Mouse (Mus musculus): Measurements from ENCODE around the gene Fam178b. TPM values are rescaled to one million over a fixed set of nuclear protein-coding genes. Genes with fewer than 3 reads are reported as not detected.

The Fam178b gene
- polyA plus RNA-seq, 1 experiment from 2014 or later = 0.15 TPM

DNA sequence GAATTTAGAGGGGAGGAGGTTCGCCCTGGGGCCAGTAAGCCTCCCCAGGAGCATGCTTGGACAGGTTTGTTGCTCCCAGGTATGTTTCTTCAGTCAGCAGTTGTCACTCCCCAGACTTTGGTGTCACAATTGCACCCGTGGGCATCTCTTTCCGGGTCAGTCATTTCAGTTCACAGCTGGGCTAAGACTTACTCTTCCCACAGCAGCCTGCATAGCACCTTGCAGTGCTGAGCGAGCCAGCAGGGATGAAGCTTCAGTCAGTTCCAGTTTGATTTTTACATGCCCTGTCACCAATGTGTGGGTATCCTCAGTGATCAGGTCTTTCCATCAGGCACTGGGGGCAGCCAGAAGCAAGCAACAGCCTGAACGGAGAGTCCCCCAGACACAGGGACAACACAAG lies 14.0 kb upstream of the Fam178b start:
- 72% methylated on average over 5 of the region's 5 CpGs for WGBS (ENCODE audit: insufficient replicate concordance)
- H3K27me3 ChIP-seq = no peaks in the 10 kb centered on the region
- H3K9me3 ChIP-seq (replicated peaks) = no peaks in the 10 kb centered on the region
- H3K36me3 ChIP-seq = peaks cover 58% of the 10 kb centered on the region
- H3K4me1 ChIP-seq (replicated peaks) = peaks cover 11% of the 10 kb centered on the region
- ATAC-seq (ENCODE audit: low read depth) = no peak
- H3K4me2 ChIP-seq = no peak overlapping the region
- H3K4me3 ChIP-seq (replicated peaks) = no peak overlapping the region
- no peak for DNase-seq
- no peak overlapping the region for H3K27ac ChIP-seq
- no peak overlapping the region for H3K9ac ChIP-seq

GRCm38 (mm10) chr1:36696411-36696810 lies 13.4 kb upstream of the Fam178b start:
- Histone ChIP-seq H3K4me1 (replicated peaks) (peaks cover 12% of the 10 kb centered on the region), H3K27me3 (no peaks in the 10 kb centered on the region), H3K9ac (no peak overlapping the region), H3K36me3 (peaks cover 52% of the 10 kb centered on the region), H3K4me2 (no peak overlapping the region), H3K27ac (no peak overlapping the region), H3K4me3 (replicated peaks) (no peak overlapping the region), H3K9me3 (replicated peaks) (no peaks in the 10 kb centered on the region)
- no peak for DNase-seq
- no peak for ATAC-seq (ENCODE audit: low read depth)
- 70% methylated on average over 6 of the region's 6 CpGs for WGBS (ENCODE audit: insufficient replicate concordance)

DNA sequence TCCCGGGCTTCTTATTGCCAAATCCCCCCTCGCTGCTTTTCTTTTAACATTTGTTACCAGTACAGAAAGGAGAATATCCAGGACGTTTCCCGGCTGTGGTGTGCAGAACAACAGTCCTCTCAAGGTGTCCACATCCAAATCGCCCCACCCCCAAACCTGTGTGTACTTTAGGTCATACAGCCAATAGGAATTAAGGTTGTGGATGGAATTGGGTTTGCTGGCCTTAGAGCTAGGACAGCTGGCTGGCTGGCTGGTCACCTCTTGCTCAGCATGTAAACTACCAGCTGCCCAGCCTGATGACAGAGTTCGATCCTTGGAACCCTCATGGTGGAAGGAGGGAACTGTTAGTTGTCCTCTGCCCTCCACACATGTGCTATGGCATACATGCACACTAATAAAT lies 11.9 kb upstream of the Fam178b start:
- no peak overlapping the region for H3K9ac ChIP-seq
- no peak overlapping the region for H3K4me3 ChIP-seq (replicated peaks)
- H3K4me2 ChIP-seq = no peak overlapping the region
- H3K27me3 ChIP-seq = no peaks in the 10 kb centered on the region
- no peaks in the 10 kb centered on the region for H3K9me3 ChIP-seq (replicated peaks)
- peaks cover 37% of the 10 kb centered on the region for H3K36me3 ChIP-seq
- peaks cover 18% of the 10 kb centered on the region for H3K4me1 ChIP-seq (replicated peaks)
- WGBS (ENCODE audit: insufficient replicate concordance) = 82% methylated on average over 6 of the region's 6 CpGs
- DNase-seq (no peak), ATAC-seq (ENCODE audit: low read depth) (no peak)
- H3K27ac ChIP-seq = no peak overlapping the region

GRCm38 (mm10) chr1:36691271-36692155 lies 8.5 kb upstream of the Fam178b start, which contains the start of gene Cox5b:
Cox5b (plus strand) TSS chr1:36691449.
- Histone ChIP-seq H3K9me3 (replicated peaks) (no peaks in the 10 kb centered on the region), H3K27ac (peak within 1 kb of the TSS; percentile 58), H3K36me3 (peaks cover 25% of the 10 kb centered on the region), H3K4me1 (replicated peaks) (peaks cover 18% of the 10 kb centered on the region), H3K4me3 (replicated peaks) (peak within 1 kb of the TSS; percentile 90), H3K4me2 (peak within 1 kb of the TSS; percentile 85), H3K27me3 (no peaks in the 10 kb centered on the region), H3K9ac (peak within 1 kb of the TSS; percentile 90)
- ATAC-seq (ENCODE audit: low read depth) (peak; percentile 95), DNase-seq (peak; percentile 99)
- under 1% methylated on average over 68 of the region's 68 CpGs for WGBS (ENCODE audit: insufficient replicate concordance)

DNA sequence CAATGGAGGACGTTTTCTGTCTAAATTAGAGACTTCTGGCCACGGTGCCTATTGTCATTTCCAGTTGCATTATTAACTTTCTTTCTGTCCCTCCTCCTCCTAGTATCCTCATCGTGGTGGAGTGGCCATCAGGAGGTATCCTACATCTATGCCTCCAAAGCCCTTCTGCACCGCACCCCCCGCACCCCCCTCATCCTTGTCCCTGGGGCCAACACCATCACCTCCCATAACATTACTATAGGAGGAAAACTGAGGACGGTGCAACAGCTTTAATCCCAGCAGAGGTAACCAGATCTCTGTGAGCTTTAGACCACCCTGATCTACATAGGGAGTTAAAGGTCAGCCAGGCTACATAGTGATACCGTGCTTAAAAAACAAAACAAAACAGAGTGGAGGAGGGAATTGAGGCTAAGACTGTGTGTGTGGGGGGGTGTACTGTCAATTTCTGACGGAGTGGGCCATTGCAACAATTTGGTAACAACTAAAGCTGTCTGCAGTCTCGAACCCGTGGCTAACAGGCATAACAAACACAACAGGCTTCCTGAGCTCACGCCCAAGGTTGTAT lies 7.8 kb upstream of the Fam178b start:
- Histone ChIP-seq H3K36me3 (peaks cover 25% of the 10 kb centered on the region), H3K4me1 (replicated peaks) (peaks cover 18% of the 10 kb centered on the region), H3K4me2 (peak overlapping the region; percentile 85), H3K27me3 (no peaks in the 10 kb centered on the region), H3K27ac (peak overlapping the region; percentile 51), H3K4me3 (replicated peaks) (peak overlapping the region; percentile 90), H3K9ac (peak overlapping the region; percentile 70), H3K9me3 (replicated peaks) (no peaks in the 10 kb centered on the region)
- DNase-seq = no peak
- no peak for ATAC-seq (ENCODE audit: low read depth)
- 53% methylated on average over 11 of the region's 11 CpGs for WGBS (ENCODE audit: insufficient replicate concordance)

- Histone ChIP-seq H3K36me3 (no peaks in the 10 kb centered on the region), H3K4me2 (no peak overlapping the region), H3K9me3 (replicated peaks) (no peaks in the 10 kb centered on the region), H3K9ac (no peak overlapping the region), H3K27me3 (no peaks in the 10 kb centered on the region), H3K4me3 (replicated peaks) (no peak overlapping the region), H3K27ac (no peak overlapping the region), H3K4me1 (replicated peaks) (peaks cover 6% of the 10 kb centered on the region)
- DNase-seq = peak; percentile 48
- peak; percentile 79 for ATAC-seq (ENCODE audit: low read depth)
- 10% methylated on average over 13 of the region's 13 CpGs for WGBS (ENCODE audit: insufficient replicate concordance)
Measured at GRCm38 (mm10) chr1:36683810-36684467, 956 bp upstream of the Fam178b start.

DNA sequence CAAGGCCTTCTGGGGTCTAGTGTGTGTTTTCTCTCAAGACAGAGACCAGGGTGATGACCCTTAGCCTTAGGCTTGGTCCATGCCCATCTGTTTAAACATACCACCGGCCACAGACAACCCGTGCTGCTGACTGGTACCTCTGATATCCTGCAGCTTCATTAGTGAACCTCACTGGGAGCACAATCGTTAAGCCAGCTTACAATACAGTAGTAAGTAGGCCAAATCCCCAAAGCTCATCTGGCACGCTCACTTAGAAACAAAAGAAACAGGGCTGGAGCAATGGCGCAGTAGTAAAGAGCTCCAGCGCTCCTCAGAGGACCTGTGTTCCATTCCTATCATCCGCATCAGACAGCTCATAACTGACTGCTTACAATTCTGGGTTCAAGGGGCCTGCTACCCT lies 2.1 kb downstream of the Fam178b start:
- Histone ChIP-seq H3K4me2 (no peak overlapping the region), H3K27me3 (no peaks in the 10 kb centered on the region), H3K9me3 (replicated peaks) (no peaks in the 10 kb centered on the region), H3K9ac (no peak overlapping the region), H3K27ac (no peak overlapping the region), H3K4me1 (replicated peaks) (peaks cover 6% of the 10 kb centered on the region), H3K4me3 (replicated peaks) (no peak overlapping the region), H3K36me3 (no peaks in the 10 kb centered on the region)
- ATAC-seq (ENCODE audit: low read depth) (no peak), DNase-seq (no peak)
- WGBS (ENCODE audit: insufficient replicate concordance) = 74% methylated on average over 7 of the region's 7 CpGs

GRCm38 (mm10) chr1:36674936-36675335 lies 8.0 kb downstream of the Fam178b start:
- Histone ChIP-seq H3K36me3 (no peaks in the 10 kb centered on the region), H3K4me3 (replicated peaks) (no peak overlapping the region), H3K9me3 (replicated peaks) (no peaks in the 10 kb centered on the region), H3K27me3 (no peaks in the 10 kb centered on the region), H3K27ac (no peak overlapping the region), H3K4me2 (no peak overlapping the region), H3K9ac (no peak overlapping the region), H3K4me1 (replicated peaks) (peaks cover 21% of the 10 kb centered on the region)
- WGBS (ENCODE audit: insufficient replicate concordance) = 41% methylated on average over 3 of the region's 3 CpGs
- DNase-seq (no peak), ATAC-seq (ENCODE audit: low read depth) (no peak)

GRCm38 (mm10) chr1:36672648-36673350 lies 10.2 kb downstream of the Fam178b start:
- Histone ChIP-seq H3K36me3 (no peaks in the 10 kb centered on the region), H3K4me3 (replicated peaks) (no peak overlapping the region), H3K4me2 (no peak overlapping the region), H3K9ac (no peak overlapping the region; the same call in 1 of the 2 replicates), H3K27ac (no peak overlapping the region), H3K9me3 (replicated peaks) (no peaks in the 10 kb centered on the region), H3K4me1 (replicated peaks) (peaks cover 30% of the 10 kb centered on the region), H3K27me3 (no peaks in the 10 kb centered on the region)
- ATAC-seq (ENCODE audit: low read depth) = no peak
- no peak for DNase-seq
- WGBS (ENCODE audit: insufficient replicate concordance) = 76% methylated on average over 16 of the region's 16 CpGs

DNA sequence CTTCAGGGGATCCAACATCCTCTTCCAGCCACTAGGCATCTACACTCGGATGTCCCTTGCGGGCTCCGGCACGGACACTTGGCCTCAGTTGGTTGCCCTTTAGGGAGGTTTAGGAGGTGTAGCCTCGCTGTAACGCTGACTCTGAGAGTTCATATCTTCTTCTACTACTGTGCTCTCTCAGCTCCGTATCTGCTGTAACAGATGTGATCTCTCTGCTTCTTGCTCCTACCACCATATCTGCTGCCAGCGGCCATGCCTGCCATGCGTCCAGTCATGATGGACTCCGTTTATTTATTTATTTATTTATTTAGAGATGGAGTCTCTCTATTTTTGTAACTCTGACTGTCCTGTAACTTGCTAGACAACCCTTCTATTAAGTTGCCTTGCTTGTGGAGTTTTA lies 11.7 kb downstream of the Fam178b start:
- no peaks in the 10 kb centered on the region for H3K36me3 ChIP-seq
- peak; percentile 33 for DNase-seq
- no peak overlapping the region for H3K27ac ChIP-seq
- no peaks in the 10 kb centered on the region for H3K9me3 ChIP-seq (replicated peaks)
- no peaks in the 10 kb centered on the region for H3K27me3 ChIP-seq
- ATAC-seq (ENCODE audit: low read depth) = peak; percentile 73
- peak overlapping the region; percentile 18 for H3K4me2 ChIP-seq
- no peak overlapping the region for H3K4me3 ChIP-seq (replicated peaks)
- no peak overlapping the region for H3K9ac ChIP-seq
- peaks cover 30% of the 10 kb centered on the region for H3K4me1 ChIP-seq (replicated peaks)
- WGBS (ENCODE audit: insufficient replicate concordance) = 51% methylated on average over 10 of the region's 10 CpGs

DNA sequence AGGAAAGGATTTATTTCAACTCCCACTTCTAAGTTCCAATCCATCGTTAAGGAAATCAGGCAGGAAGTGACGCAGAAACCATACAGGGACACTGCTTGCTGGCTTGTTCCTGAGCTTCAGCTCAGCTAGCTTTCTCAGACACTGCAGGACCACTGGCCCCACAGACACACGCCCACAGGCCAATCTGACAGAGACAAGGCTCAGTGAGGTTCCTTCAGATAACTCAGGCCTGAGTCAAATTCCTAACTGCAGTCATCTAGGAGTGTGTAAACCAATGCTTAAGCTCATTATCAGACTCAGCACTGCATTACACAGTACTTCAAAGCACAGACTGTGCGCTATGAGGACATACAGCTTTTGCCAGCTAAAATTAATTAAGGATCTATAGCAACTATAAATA lies 12.7 kb downstream of the Fam178b start:
- Histone ChIP-seq H3K9ac (0 out of 2 replicates have a peak overlapping the region, but pooled peaks have one; percentile 0), H3K27me3 (no peaks in the 10 kb centered on the region), H3K4me1 (replicated peaks) (peaks cover 33% of the 10 kb centered on the region), H3K4me2 (peak overlapping the region; percentile 18; the same call in 1 of the 2 replicates), H3K9me3 (replicated peaks) (no peaks in the 10 kb centered on the region), H3K4me3 (replicated peaks) (no peak overlapping the region), H3K36me3 (no peaks in the 10 kb centered on the region), H3K27ac (peak overlapping the region; percentile 37)
- peak; percentile 90 for ATAC-seq (ENCODE audit: low read depth)
- WGBS (ENCODE audit: insufficient replicate concordance) = 12% methylated on average over 4 of the region's 4 CpGs
- DNase-seq = peak; percentile 58
